Mouse (Mus musculus): ENCODE results near the gene Haspin. TPM values are rescaled to one million over a fixed set of nuclear protein-coding genes. Genes with fewer than 3 reads are reported as not detected.

Haspin gene
- polyA plus RNA-seq, 1 experiment from 2014 or later: 23.2 TPM

GRCm38 (mm10) chr11:73161616-73162015, 23.5 kb upstream of the Haspin start:
- H3K9ac ChIP-seq: no peak overlapping the region
- H3K36me3 ChIP-seq (ENCODE audit: insufficient read depth): no peaks in the 10 kb centered on the region
- H3K4me2 ChIP-seq: no peak overlapping the region
- DNase-seq (no peak), ATAC-seq (ENCODE audit: insufficient read depth) (no peak)
- H3K27me3 ChIP-seq (ENCODE audit: insufficient read depth, low read length): peaks cover 24% of the 10 kb centered on the region
- no peak for TF ChIP-seq CTCF (IDR thresholded peaks at IDR 0.05; ENCODE audit: low read depth)
- no peaks in the 10 kb centered on the region for H3K9me3 ChIP-seq (ENCODE audit: low read depth, low read length)
- H3K4me1 ChIP-seq (ENCODE audit: insufficient read depth): peaks cover 6% of the 10 kb centered on the region
- 84% methylated on average over 4 of the region's 4 CpGs for WGBS
- no peak overlapping the region for H3K4me3 ChIP-seq (ENCODE audit: low read depth, low read length)
- no peak overlapping the region for H3K27ac ChIP-seq (ENCODE audit: low read depth)

GRCm38 (mm10) chr11:73160811-73161200, 22.7 kb upstream of the Haspin start:
- H3K9ac ChIP-seq: peak overlapping the region; percentile 39; the same call in 1 of the 2 replicates
- H3K27ac ChIP-seq (ENCODE audit: low read depth): no peak overlapping the region
- no peak for DNase-seq
- peaks cover 6% of the 10 kb centered on the region for H3K4me1 ChIP-seq (ENCODE audit: insufficient read depth)
- peak overlapping the region; percentile 81 for H3K4me2 ChIP-seq
- 30% methylated on average over 6 of the region's 6 CpGs for WGBS
- H3K4me3 ChIP-seq (ENCODE audit: low read depth, low read length): peak overlapping the region; percentile 38
- ATAC-seq (ENCODE audit: insufficient read depth): peak; percentile 47; the same call in 1 of the 2 replicates
- H3K36me3 ChIP-seq (ENCODE audit: insufficient read depth): no peaks in the 10 kb centered on the region
- no peak for TF ChIP-seq CTCF (IDR thresholded peaks at IDR 0.05; ENCODE audit: low read depth)
- H3K9me3 ChIP-seq (ENCODE audit: low read depth, low read length): no peaks in the 10 kb centered on the region
- H3K27me3 ChIP-seq (ENCODE audit: insufficient read depth, low read length): peaks cover 24% of the 10 kb centered on the region

GRCm38 (mm10) chr11:73159957-73160810, 22.1 kb upstream of the Haspin start, which contains the start of gene P2rx5:
Gene P2rx5 (plus strand): TSS chr11:73160421.
- DNase-seq: peak; percentile 71
- ATAC-seq (ENCODE audit: insufficient read depth): peak; percentile 81
- peaks cover 6% of the 10 kb centered on the region for H3K4me1 ChIP-seq (ENCODE audit: insufficient read depth)
- no peak within 1 kb of the TSS for H3K27ac ChIP-seq (ENCODE audit: low read depth)
- no peaks in the 10 kb centered on the region for H3K9me3 ChIP-seq (ENCODE audit: low read depth, low read length)
- H3K36me3 ChIP-seq (ENCODE audit: insufficient read depth): no peaks in the 10 kb centered on the region
- WGBS: 2% methylated on average over 49 of the region's 49 CpGs
- peak within 1 kb of the TSS; percentile 38 for H3K4me3 ChIP-seq (ENCODE audit: low read depth, low read length)
- peak within 1 kb of the TSS; percentile 39 for H3K9ac ChIP-seq
- TF ChIP-seq CTCF (IDR thresholded peaks at IDR 0.05; ENCODE audit: low read depth): no peak
- H3K27me3 ChIP-seq (ENCODE audit: insufficient read depth, low read length): peaks cover 24% of the 10 kb centered on the region
- H3K4me2 ChIP-seq: peak within 1 kb of the TSS; percentile 81

DNA sequence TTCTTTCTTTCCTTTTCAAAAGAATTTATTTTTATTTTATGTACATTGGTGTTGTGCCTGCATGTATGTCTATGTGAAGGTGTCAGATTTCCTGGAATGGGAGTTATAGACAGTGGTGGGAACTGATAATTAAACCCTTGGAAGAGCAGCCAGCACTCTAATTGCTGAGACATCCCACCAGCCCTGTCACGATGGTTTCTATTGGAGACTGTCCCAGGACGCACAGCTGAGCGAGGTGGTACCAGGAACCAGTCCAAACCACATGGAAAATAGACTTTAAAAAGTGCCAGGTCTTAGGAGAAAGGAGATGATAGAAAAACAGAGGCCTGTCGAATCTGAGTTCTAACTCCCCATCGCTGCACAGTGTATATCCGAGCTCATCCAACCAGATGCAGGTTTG, 17.0 kb upstream of the Haspin start:
- DNase-seq (no peak), ATAC-seq (ENCODE audit: insufficient read depth) (no peak)
- H3K9me3 ChIP-seq (ENCODE audit: low read depth, low read length): no peaks in the 10 kb centered on the region
- H3K9ac ChIP-seq: no peak overlapping the region
- H3K4me2 ChIP-seq: no peak overlapping the region
- H3K36me3 ChIP-seq (ENCODE audit: insufficient read depth): no peaks in the 10 kb centered on the region
- no peak overlapping the region for H3K4me3 ChIP-seq (ENCODE audit: low read depth, low read length)
- WGBS: 68% methylated on average over 6 of the region's 6 CpGs
- no peak for TF ChIP-seq CTCF (IDR thresholded peaks at IDR 0.05; ENCODE audit: low read depth)
- H3K27ac ChIP-seq (ENCODE audit: low read depth): no peak overlapping the region
- H3K4me1 ChIP-seq (ENCODE audit: insufficient read depth): no peaks in the 10 kb centered on the region
- H3K27me3 ChIP-seq (ENCODE audit: insufficient read depth, low read length): peaks cover 15% of the 10 kb centered on the region

DNA sequence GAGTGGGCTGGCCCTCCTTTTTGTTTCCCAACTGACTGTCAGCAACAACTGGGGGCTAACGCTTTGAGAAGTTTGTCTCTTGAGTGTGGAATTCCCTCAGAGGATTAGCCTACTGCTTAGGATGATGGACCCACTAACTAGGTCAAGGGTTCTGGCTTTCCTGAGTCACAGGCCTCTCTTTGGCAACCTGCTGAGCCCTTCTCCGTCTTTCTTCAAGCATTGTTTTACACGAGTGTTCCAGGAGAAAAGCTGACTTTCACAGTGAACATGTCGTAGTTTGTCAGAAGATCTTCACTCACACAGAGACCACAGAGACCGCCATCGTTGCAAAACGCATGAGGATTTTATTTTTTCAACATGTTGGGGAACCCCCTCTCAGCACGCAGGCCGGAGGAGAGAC, 10.1 kb upstream of the Haspin start:
- Histone ChIP-seq H3K36me3 (ENCODE audit: insufficient read depth) (no peaks in the 10 kb centered on the region), H3K9me3 (ENCODE audit: low read depth, low read length) (no peaks in the 10 kb centered on the region), H3K9ac (no peak overlapping the region), H3K4me3 (ENCODE audit: low read depth, low read length) (no peak overlapping the region), H3K4me2 (no peak overlapping the region), H3K27ac (ENCODE audit: low read depth) (no peak overlapping the region), H3K4me1 (ENCODE audit: insufficient read depth) (no peaks in the 10 kb centered on the region), H3K27me3 (ENCODE audit: insufficient read depth, low read length) (no peaks in the 10 kb centered on the region)
- 74% methylated on average over 9 of the region's 9 CpGs for WGBS
- TF ChIP-seq CTCF (IDR thresholded peaks at IDR 0.05; ENCODE audit: low read depth): no peak
- DNase-seq (no peak), ATAC-seq (ENCODE audit: insufficient read depth) (no peak)

DNA sequence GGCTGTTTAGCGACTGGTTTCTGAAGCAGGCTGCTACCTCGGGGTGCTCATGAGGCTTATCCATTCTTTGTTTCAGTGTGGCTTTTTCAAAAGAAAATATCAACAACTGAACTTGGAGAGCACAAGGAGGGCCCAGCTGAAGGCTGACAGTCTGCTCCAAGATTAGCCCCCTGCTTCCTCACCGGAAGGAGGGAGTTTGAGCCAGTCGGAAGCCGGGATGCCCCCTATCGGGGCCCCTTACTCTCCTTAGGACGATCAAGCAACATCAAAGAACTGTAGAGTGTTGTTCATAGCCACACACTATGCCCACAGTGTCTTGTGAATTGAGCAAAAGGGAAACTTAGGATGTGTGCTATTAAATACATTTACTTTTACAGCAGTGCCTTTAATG, 8.9 kb upstream of the Haspin start:
- Histone ChIP-seq H3K9me3 (ENCODE audit: low read depth, low read length) (no peaks in the 10 kb centered on the region), H3K36me3 (ENCODE audit: insufficient read depth) (no peaks in the 10 kb centered on the region), H3K4me2 (no peak overlapping the region), H3K27me3 (ENCODE audit: insufficient read depth, low read length) (no peaks in the 10 kb centered on the region), H3K9ac (no peak overlapping the region), H3K4me1 (ENCODE audit: insufficient read depth) (no peaks in the 10 kb centered on the region), H3K27ac (ENCODE audit: low read depth) (no peak overlapping the region), H3K4me3 (ENCODE audit: low read depth, low read length) (no peak overlapping the region)
- DNase-seq: no peak
- no peak for TF ChIP-seq CTCF (IDR thresholded peaks at IDR 0.05; ENCODE audit: low read depth)
- 52% methylated on average over 7 of the region's 7 CpGs for WGBS
- ATAC-seq (ENCODE audit: insufficient read depth): no peak

DNA sequence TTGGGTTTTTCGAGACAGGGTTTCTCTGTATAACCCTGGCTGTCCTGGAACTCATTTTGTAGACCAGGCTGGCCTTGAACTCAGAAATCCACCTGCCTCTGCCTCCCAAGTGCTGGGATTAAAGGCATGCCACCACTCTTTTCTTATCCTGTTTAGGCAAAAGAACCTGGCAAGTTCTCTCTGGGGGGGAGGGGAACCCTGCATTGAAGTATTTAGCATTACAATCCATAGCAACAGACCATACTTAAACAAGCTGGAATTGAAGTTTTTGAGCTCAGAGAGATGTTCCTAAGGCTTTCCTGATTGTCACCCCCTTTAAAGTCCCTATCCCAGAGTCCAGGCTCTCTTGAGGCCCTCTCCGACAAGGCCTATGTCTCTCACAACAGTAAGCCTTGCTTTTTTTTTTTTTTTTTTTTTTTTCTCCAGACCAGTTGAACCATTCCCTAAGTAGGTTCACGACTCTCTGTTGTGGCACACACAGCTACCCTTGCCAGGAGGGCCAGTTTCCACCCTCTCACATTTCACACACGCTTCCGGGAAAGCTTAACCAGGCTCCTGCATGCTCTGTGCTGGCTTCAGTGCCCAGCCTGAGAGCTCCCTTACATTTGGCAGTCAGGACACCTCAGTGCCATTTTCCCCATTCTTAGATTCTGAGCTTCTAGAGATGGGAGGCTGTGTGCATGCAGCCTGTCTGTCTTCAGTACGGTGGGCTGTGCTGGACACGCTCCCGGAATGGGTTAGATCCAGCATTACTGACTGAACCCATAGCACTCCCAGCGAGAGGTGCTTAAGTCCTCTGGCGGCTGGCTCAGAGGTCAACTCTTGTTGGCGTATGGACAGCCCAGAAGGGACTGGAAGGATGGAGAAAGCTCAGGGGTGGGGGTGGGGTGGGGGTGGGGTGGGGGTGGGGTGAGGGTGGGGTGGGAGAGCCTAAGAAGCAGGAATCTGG, 8.2 kb upstream of the Haspin start:
- no peak for TF ChIP-seq CTCF (IDR thresholded peaks at IDR 0.05; ENCODE audit: low read depth)
- ATAC-seq (ENCODE audit: insufficient read depth) (no peak), DNase-seq (no peak)
- Histone ChIP-seq H3K9me3 (ENCODE audit: low read depth, low read length) (no peaks in the 10 kb centered on the region), H3K36me3 (ENCODE audit: insufficient read depth) (no peaks in the 10 kb centered on the region), H3K9ac (no peak overlapping the region), H3K27me3 (ENCODE audit: insufficient read depth, low read length) (no peaks in the 10 kb centered on the region), H3K4me3 (ENCODE audit: low read depth, low read length) (no peak overlapping the region), H3K4me1 (ENCODE audit: insufficient read depth) (no peaks in the 10 kb centered on the region), H3K4me2 (no peak overlapping the region), H3K27ac (ENCODE audit: low read depth) (no peak overlapping the region)
- WGBS: 50% methylated on average over 11 of the region's 11 CpGs
